Mouse (Mus musculus) kidney, postnatal 14 days (tissue): ENCODE measurements around the gene Recql5.
"Not testable (repeated sequence)": the region's sequence is repeated elsewhere in the genome, so short reads cannot be mapped to it uniquely, and the experiment has no call there.

Experiments used
- DNase-seq: peaks from one replicate; pipeline ENCODE4 v3.0.0; 2022; ENCODE audit warnings: mixed read lengths

Gene Recql5

GRCm38 (mm10) chr11:115857146-115857545, 76.1 kb downstream of the Recql5 start:
- DNase-seq = not testable (repeated sequence)

GRCm38 (mm10) chr11:115854674-115855073, 78.6 kb downstream of the Recql5 start:
- no peak for DNase-seq

GRCm38 (mm10) chr11:115845819-115846218, 87.5 kb downstream of the Recql5 start:
- no peak for DNase-seq

GRCm38 (mm10) chr11:115844240-115844639, 89.0 kb downstream of the Recql5 start:
- DNase-seq = peak; percentile 70

- DNase-seq = peak; percentile 93
Measured at GRCm38 (mm10) chr11:115843891-115844239, 89.4 kb downstream of the Recql5 start.

- DNase-seq = no peak
Measured at GRCm38 (mm10) chr11:115843141-115843890, 90.0 kb downstream of the Recql5 start.
